Mouse (Mus musculus) kidney, embryonic 14.5 days (tissue): ENCODE measurements around the gene Zfp74. TPM values are rescaled to one million over a fixed set of nuclear protein-coding genes. Genes with fewer than 3 reads are reported as not detected.

Source experiments
- ATAC-seq: fragments of 200-750 bp; cut with Nextera tagmentation; 2 replicates; pipeline ENCODE4 v1.8.0; 2017; ENCODE audit warnings: moderate number of reproducible peaks, mild to moderate bottlenecking, moderate TSS enrichment, moderate library complexity; ENCODE audit not compliant: low FRiP score, low TSS enrichment
- H3K27ac ChIP-seq: fragments of 300-500 bp; sonication (generic); 2 replicates; pipeline ENCODE4 v1.5.1; 2014; ENCODE audit warnings: low read depth, mild to moderate bottlenecking, low read length, moderate library complexity, mixed read lengths
- H3K27me3 ChIP-seq: fragments of 300-500 bp; sonication (generic); 2 replicates; pipeline ENCODE4 v1.6.1; 2014; ENCODE audit warnings: mild to moderate bottlenecking, low read length; ENCODE audit not compliant: control insufficient read depth, insufficient read depth
- H3K36me3 ChIP-seq: fragments of 300-500 bp; sonication (generic); 2 replicates; pipeline ENCODE4 v1.6.1; 2014; ENCODE audit warnings: low read length, mixed read lengths; ENCODE audit not compliant: control insufficient read depth, insufficient read depth
- H3K4me1 ChIP-seq: fragments of 300-500 bp; sonication (generic); 2 replicates; pipeline ENCODE4 v1.6.1; 2014; ENCODE audit warnings: low read length, mixed read lengths; ENCODE audit not compliant: control insufficient read depth, insufficient read depth
- H3K4me2 ChIP-seq: fragments of 300-500 bp; sonication (generic); replicated peaks from 2 replicates; pipeline ENCODE4 v1.6.1; 2014; ENCODE audit warnings: low read depth, mild to moderate bottlenecking, low read length
- H3K4me3 ChIP-seq: fragments of 300-500 bp; sonication (generic); 2 replicates; pipeline ENCODE4 v1.5.1; 2014; ENCODE audit warnings: mild to moderate bottlenecking, low read length
- H3K9ac ChIP-seq: fragments of 300-500 bp; sonication (generic); 2 replicates; pipeline ENCODE4 v1.6.1; 2014; ENCODE audit warnings: low read depth, mild to moderate bottlenecking, low read length, moderate library complexity
- H3K9me3 ChIP-seq: fragments of 300-500 bp; sonication (generic); 2 replicates; pipeline ENCODE4 v1.6.1; 2016; ENCODE audit warnings: low read length; ENCODE audit not compliant: control insufficient read depth
- WGBS: fragments of 180-500 bp; shearing (Covaris S2); extraction: QIAGEN DNeasy Blood & Tissue Kit; methylation state at CpG from one replicate; pipeline ENCODE4 v1.1.7; 2014; 5-methylcytosine and 5-hydroxymethylcytosine counted together
- polyA plus RNA-seq: library from polyadenylated mRNA; unstranded; fragments of >200 nt; fragmentation: Nextera tagmentation; extraction: Ambion mirVana; gene quantifications from 2 replicates; pipeline ENCODE4 v1.2.1, GENCODE M21; 2014

Zfp74 gene
- polyA plus RNA-seq, 1 experiment from 2014 or later = 11.0 TPM

DNA sequence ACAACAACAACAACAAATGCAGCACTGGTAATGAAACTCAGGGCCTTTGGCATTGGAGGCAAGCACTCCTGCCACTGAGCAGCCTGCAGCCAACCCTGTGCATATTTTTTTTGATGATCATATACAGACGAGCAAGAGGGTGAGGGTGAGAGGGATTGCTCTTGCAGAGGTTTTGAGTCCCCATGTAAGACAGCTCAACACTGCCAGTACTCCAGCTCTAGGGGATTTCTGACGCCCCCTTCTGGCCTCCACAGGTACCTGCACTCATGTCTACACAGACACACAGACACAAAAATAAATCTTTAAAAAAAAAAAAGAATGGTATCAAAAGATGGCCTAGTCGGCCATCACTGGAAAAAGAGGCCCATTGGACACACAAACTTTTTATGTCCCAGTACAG is 5.1 kb upstream of the Zfp74 start:
- H3K4me2 ChIP-seq = no peak overlapping the region
- H3K9me3 ChIP-seq = no peaks in the 10 kb centered on the region
- H3K27ac ChIP-seq = no peak overlapping the region
- H3K4me1 ChIP-seq = no peaks in the 10 kb centered on the region
- 75% methylated on average over 3 of the region's 3 CpGs for WGBS
- no peak overlapping the region for H3K4me3 ChIP-seq
- ATAC-seq = no peak
- H3K9ac ChIP-seq = no peak overlapping the region
- H3K36me3 ChIP-seq = no peaks in the 10 kb centered on the region
- no peaks in the 10 kb centered on the region for H3K27me3 ChIP-seq

DNA sequence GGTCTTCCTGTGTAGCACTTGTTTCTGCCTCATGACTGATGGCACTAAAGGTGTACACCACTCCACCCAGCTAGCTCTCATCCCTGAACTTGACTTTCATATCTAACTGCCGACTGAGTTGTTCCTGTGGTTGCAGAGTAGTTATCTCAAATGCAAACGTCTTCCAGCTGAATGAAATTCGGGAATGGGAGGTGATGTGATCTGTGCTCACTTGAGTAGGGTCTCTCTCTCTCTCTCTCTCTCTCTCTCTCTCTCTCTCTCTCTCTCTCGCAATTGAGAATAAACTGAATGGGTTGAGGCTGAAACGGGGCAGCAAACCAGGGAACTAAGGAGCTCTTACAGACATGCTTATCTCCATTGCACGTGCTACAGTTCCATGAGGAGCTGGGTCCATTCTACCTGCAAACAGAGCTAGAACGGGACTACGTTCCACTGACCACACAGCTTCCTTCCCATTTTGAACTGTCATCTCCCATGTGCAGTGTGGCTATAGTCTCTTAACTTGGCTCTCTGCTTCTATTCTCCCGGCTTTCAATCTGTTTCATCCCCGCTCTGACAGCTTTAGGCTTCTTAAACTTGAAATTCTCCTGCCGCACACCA is 4.3 kb upstream of the Zfp74 start:
- H3K27me3 ChIP-seq = no peaks in the 10 kb centered on the region
- H3K9me3 ChIP-seq = no peaks in the 10 kb centered on the region
- no peak overlapping the region for H3K4me3 ChIP-seq
- H3K4me2 ChIP-seq = no peak overlapping the region
- H3K27ac ChIP-seq = no peak overlapping the region
- 84% methylated on average over 11 of the region's 11 CpGs for WGBS
- ATAC-seq = no peak
- H3K36me3 ChIP-seq = no peaks in the 10 kb centered on the region
- no peaks in the 10 kb centered on the region for H3K4me1 ChIP-seq
- no peak overlapping the region for H3K9ac ChIP-seq

DNA sequence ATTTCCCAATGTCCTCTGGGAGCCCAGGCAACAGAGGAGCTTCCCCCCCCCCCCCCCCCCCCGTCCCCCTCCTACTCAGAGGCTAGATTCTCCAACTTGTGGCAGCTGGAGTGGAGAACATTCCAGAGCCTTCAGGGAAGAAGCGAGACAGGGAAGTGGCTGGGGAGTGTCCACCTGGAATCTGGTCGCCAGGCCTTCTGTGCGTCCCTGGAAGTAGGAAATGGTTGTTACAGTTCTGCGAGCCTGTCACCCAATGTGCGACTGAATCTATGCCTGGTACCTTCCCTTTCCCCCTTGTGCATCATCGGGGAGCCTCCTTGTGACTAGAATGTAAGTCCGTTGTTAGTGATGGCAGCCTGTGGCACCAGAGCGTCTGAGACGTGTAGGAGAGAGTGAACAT is 2.4 kb upstream of the Zfp74 start:
- no peak for ATAC-seq
- no peak overlapping the region for H3K4me2 ChIP-seq
- H3K36me3 ChIP-seq = no peaks in the 10 kb centered on the region
- H3K9ac ChIP-seq = no peak overlapping the region
- H3K27me3 ChIP-seq = no peaks in the 10 kb centered on the region
- no peak overlapping the region for H3K27ac ChIP-seq
- 58% methylated on average over 9 of the region's 10 CpGs for WGBS
- H3K4me1 ChIP-seq = no peaks in the 10 kb centered on the region
- no peaks in the 10 kb centered on the region for H3K9me3 ChIP-seq
- no peak overlapping the region for H3K4me3 ChIP-seq

DNA sequence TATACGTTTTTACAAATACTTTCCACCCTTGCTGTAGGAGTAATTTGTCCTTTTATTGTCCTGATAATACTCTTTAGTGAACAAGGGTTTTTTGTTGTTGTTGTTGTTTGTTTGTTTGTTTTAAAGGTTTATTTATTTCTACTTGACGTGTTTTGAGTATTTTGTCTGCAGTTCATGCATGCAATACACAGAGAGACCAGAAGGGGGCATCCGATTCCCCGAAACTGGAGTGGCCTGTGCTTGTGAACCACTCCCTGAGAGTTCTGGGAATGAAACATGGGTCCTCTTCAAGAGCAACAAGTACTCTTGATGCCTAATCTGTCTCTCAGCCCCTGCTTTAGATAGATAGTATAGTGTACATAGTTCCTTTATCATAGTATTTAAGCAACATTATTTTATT is 842 bp upstream of the Zfp74 start:
- H3K4me2 ChIP-seq = no peak overlapping the region; the same call in 1 of the 2 replicates
- no peaks in the 10 kb centered on the region for H3K27me3 ChIP-seq
- H3K4me3 ChIP-seq = no peak overlapping the region
- H3K27ac ChIP-seq = no peak overlapping the region
- H3K4me1 ChIP-seq = no peaks in the 10 kb centered on the region
- ATAC-seq = no peak
- H3K9ac ChIP-seq = no peak overlapping the region
- 23% methylated on average over 4 of the region's 4 CpGs for WGBS
- H3K36me3 ChIP-seq = peaks cover 10% of the 10 kb centered on the region
- no peaks in the 10 kb centered on the region for H3K9me3 ChIP-seq

DNA sequence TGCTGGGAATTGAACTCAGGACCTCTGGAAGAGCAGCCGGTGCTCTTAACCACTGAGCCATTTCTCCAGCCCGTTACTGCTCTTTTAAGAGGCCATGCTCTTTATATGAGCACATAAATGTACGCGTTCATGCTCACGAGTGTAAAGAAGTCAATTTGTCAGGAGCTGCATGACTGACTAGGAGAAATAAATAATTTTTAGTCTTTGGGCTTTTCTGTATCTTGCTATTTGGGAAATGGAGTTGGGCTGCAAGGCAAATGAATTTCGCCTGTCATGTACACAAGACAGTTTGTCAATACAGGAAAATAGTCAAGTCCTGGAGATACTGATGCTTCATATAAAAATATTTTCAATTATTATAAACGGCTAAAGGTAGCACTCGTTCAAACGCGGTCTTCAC is 803 bp downstream of the Zfp74 start:
- no peaks in the 10 kb centered on the region for H3K27me3 ChIP-seq
- ATAC-seq = no peak
- no peaks in the 10 kb centered on the region for H3K9me3 ChIP-seq
- H3K36me3 ChIP-seq = peaks cover 15% of the 10 kb centered on the region
- peak overlapping the region; percentile 59 for H3K4me2 ChIP-seq
- peak overlapping the region; percentile 81 for H3K9ac ChIP-seq
- peak overlapping the region; percentile 90; the same call in 1 of the 2 replicates for H3K27ac ChIP-seq
- WGBS = 45% methylated on average over 10 of the region's 10 CpGs
- peak overlapping the region; percentile 77 for H3K4me3 ChIP-seq
- H3K4me1 ChIP-seq = no peaks in the 10 kb centered on the region

DNA sequence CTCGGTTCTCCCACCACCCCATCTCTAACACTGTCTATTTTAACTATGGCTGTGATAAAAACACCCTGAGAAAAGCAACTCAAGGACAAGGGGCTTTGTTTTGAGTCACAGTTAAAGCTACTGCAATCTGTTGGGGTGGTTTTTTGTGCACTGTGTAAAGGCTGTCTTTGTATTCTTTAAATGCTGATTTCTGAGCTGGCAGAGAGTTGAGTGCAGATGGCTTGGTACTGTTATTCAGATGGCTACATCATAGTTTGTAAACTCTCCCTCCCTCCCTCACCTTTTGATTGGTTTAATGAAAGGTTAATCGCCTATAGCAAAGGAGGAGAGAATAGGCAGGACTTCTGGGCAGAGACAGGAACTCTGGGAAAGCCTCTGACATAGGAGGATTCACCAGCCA is 9.7 kb downstream of the Zfp74 start:
- Histone ChIP-seq H3K9me3 (no peaks in the 10 kb centered on the region), H3K4me3 (no peak overlapping the region), H3K4me2 (no peak overlapping the region), H3K27ac (no peak overlapping the region), H3K9ac (no peak overlapping the region), H3K36me3 (peaks cover 21% of the 10 kb centered on the region), H3K27me3 (no peaks in the 10 kb centered on the region), H3K4me1 (no peaks in the 10 kb centered on the region)
- ATAC-seq = no peak
- WGBS = 89% methylated on average over 2 of the region's 2 CpGs

DNA sequence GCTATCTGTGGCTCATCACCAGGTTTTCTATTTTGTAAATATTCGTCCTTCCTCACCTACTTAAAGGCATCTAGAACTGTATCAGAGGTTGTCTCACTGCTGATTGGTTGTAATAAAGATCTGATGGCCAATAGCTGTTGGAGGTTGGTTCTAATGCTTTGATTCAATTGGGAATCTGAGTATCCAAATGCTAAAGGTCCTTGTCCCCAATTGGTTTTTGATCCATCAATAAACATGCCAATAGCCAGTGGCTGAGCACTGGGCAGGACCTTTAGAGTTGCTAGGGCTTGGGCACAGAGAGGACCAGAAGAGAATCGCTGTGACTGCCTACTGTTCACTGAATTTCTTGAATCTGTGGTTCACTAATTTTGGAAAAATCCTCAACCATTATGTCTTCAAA is 10.2 kb downstream of the Zfp74 start:
- WGBS = 72% methylated on average over 2 of the region's 2 CpGs
- H3K36me3 ChIP-seq = peaks cover 21% of the 10 kb centered on the region

DNA sequence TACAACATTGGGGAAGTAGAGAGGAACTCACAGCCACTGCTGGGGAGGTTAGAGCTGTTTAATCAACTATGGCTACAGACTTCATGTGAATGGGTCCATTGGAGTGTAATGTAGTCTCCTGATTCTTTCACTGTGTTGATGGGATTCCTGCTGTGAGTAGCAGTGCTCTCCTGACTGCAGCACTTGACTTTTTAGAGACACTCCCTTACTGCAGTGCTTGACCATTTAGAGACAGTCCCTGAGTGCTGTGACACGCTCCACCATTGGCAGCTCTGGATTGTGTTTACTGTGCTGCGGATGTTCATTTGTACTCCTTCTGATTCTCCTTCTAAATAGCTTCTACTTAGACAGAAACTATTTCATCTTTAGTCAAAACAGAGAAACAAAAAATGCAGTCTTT is 11.1 kb downstream of the Zfp74 start:
- no peak overlapping the region for H3K9ac ChIP-seq
- no peaks in the 10 kb centered on the region for H3K9me3 ChIP-seq
- H3K36me3 ChIP-seq = peaks cover 23% of the 10 kb centered on the region
- H3K27ac ChIP-seq = no peak overlapping the region
- 56% methylated on average over 2 of the region's 2 CpGs for WGBS
- no peak for ATAC-seq
- H3K4me1 ChIP-seq = no peaks in the 10 kb centered on the region
- H3K4me3 ChIP-seq = no peak overlapping the region
- no peak overlapping the region for H3K4me2 ChIP-seq
- H3K27me3 ChIP-seq = no peaks in the 10 kb centered on the region

More for the DNA sequence above, 10.2 kb downstream of the Zfp74 start:
- Histone ChIP-seq H3K9me3 (no peaks in the 10 kb centered on the region), H3K9ac (no peak overlapping the region), H3K4me2 (no peak overlapping the region), H3K4me3 (no peak overlapping the region), H3K27me3 (no peaks in the 10 kb centered on the region), H3K27ac (no peak overlapping the region), H3K4me1 (no peaks in the 10 kb centered on the region)
- ATAC-seq = no peak

DNA sequence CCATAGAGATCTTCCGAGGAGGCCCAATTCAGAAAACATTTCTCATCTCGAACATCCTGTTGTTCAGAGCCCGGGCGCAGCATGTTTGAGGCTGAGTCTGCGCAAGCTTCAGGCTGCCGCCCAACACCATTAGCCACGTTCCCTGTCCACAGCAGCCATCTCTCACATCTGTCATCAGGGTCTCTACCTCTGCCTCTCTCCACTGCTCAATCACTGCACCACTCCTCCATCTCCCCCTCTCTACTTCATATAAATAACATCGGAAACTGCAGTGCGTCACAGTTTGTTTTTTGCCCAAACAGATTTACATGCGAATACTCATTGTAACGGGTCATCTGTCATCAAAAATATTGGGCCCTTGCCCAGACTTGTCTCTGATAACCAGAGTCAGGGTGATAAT is 12.9 kb downstream of the Zfp74 start:
- no peak for ATAC-seq
- Histone ChIP-seq H3K36me3 (peaks cover 31% of the 10 kb centered on the region), H3K4me1 (no peaks in the 10 kb centered on the region), H3K4me3 (no peak overlapping the region), H3K27me3 (no peaks in the 10 kb centered on the region), H3K9me3 (no peaks in the 10 kb centered on the region), H3K9ac (no peak overlapping the region), H3K27ac (no peak overlapping the region), H3K4me2 (no peak overlapping the region)
- WGBS = 91% methylated on average over 11 of the region's 11 CpGs
